Mouse (Mus musculus) layer of hippocampus, adult 18-20 months (tissue): ENCODE results near the gene Bicra. TPM values are rescaled to one million over a fixed set of nuclear protein-coding genes. Genes with fewer than 3 reads are reported as not detected.

Experiments used
- DNase-seq, 2 experiments: peaks; one replicate each; pipeline ENCODE4 v3.0.0; 2022; ENCODE audit warnings: low spot score in 2 of 2
- total RNA-seq, 2 experiments: library from RNA; stranded (reverse); gene quantifications; 2 replicates each; pipeline ENCODE4 v1.2.3; 2021

The Bicra gene
- total RNA-seq, 2 experiments from 2014 or later: 19.6 to 20.7 TPM

- DNase-seq: peak in 1 of 2 experiments; percentile 29
These were observed 1.2 kb upstream of the Bicra start for GRCm38 (mm10) chr7:16048675-16049575.

GRCm38 (mm10) chr7:16048164-16048564, 443 bp upstream of the Bicra start:
- peak; percentile 97 to 99 for DNase-seq

GRCm38 (mm10) chr7:16046481-16047337, 1.0 kb downstream of the Bicra start:
- DNase-seq: peak; percentile 74 to 77

GRCm38 (mm10) chr7:16046101-16046480, 1.6 kb downstream of the Bicra start:
- DNase-seq: peak in 1 of 2 experiments; percentile 32

GRCm38 (mm10) chr7:16045538-16045937, 2.2 kb downstream of the Bicra start:
- no peak for DNase-seq

- DNase-seq: no peak
These were observed 3.2 kb downstream of the Bicra start for GRCm38 (mm10) chr7:16044531-16044930.

- DNase-seq: no peak
These were observed 3.8 kb downstream of the Bicra start for GRCm38 (mm10) chr7:16043861-16044435.

GRCm38 (mm10) chr7:16042850-16043775, 4.6 kb downstream of the Bicra start:
- DNase-seq: no peak

GRCm38 (mm10) chr7:16041208-16041607, 6.5 kb downstream of the Bicra start:
- DNase-seq: no peak

GRCm38 (mm10) chr7:16039363-16039762, 8.4 kb downstream of the Bicra start:
- no peak for DNase-seq

GRCm38 (mm10) chr7:16036972-16037371, 10.7 kb downstream of the Bicra start:
- no peak for DNase-seq

GRCm38 (mm10) chr7:16033580-16034461, 13.9 kb downstream of the Bicra start:
- DNase-seq: no peak

GRCm38 (mm10) chr7:16033059-16033458, 14.7 kb downstream of the Bicra start:
- DNase-seq: no peak

GRCm38 (mm10) chr7:16031072-16031471, 16.6 kb downstream of the Bicra start:
- no peak for DNase-seq

- DNase-seq: peak in 1 of 2 experiments; percentile 46
These were observed 19.4 kb downstream of the Bicra start for GRCm38 (mm10) chr7:16028102-16028927.

- no peak for DNase-seq
These were observed 23.0 kb downstream of the Bicra start for GRCm38 (mm10) chr7:16024603-16025222.

GRCm38 (mm10) chr7:16019256-16020094, 28.2 kb downstream of the Bicra start:
- DNase-seq: no peak
